Mouse (Mus musculus) embryonic facial prominence, embryonic 11.5 days (tissue): ENCODE results near the gene Gm5771. TPM values are rescaled to one million over a fixed set of nuclear protein-coding genes. Genes with fewer than 3 reads are reported as not detected.

Experiments
- polyA plus RNA-seq: library from polyadenylated mRNA; unstranded; fragments of >200 nt; fragmentation: Nextera tagmentation; extraction: Ambion mirVana; gene quantifications from 2 replicates; pipeline ENCODE4 v1.2.1, GENCODE M21; 2014

Gm5771 gene
- polyA plus RNA-seq, 1 experiment from 2014 or later, result not detected

Other genes with a start within 250 kb of the Gm5771 start
- gene Try4, start 90.1 kb upstream of the Gm5771 start, polyA plus RNA-seq, result not detected in 2 replicates
- not detected in 2 replicates for gene Try5, start 75.5 kb upstream of the Gm5771 start, polyA plus RNA-seq
- gene Try10, start 38.3 kb upstream of the Gm5771 start, polyA plus RNA-seq, result not detected in 2 replicates
- gene Prss3, start 14.7 kb upstream of the Gm5771 start, polyA plus RNA-seq, result 0.41 and 0.43 TPM in 2 replicates
- gene Gm10334, start 53.8 kb downstream of the Gm5771 start, polyA plus RNA-seq, result 0.26 TPM in 1 of 2 replicates, not detected in the other
- not detected in 2 replicates for gene Prss1, start 66.6 kb downstream of the Gm5771 start, polyA plus RNA-seq
- not detected in 2 replicates for gene Prss2, start 129.4 kb downstream of the Gm5771 start, polyA plus RNA-seq
- gene Ephb6, start 213.1 kb downstream of the Gm5771 start, polyA plus RNA-seq, result 10.0 and 11.7 TPM in 2 replicates
- 0.26 and 0.56 TPM in 2 replicates for gene Trpv6, start 244.0 kb downstream of the Gm5771 start, polyA plus RNA-seq